Comparison of ENCODE assay signal across 26 mouse cellular contexts in the genomic region with DNA sequence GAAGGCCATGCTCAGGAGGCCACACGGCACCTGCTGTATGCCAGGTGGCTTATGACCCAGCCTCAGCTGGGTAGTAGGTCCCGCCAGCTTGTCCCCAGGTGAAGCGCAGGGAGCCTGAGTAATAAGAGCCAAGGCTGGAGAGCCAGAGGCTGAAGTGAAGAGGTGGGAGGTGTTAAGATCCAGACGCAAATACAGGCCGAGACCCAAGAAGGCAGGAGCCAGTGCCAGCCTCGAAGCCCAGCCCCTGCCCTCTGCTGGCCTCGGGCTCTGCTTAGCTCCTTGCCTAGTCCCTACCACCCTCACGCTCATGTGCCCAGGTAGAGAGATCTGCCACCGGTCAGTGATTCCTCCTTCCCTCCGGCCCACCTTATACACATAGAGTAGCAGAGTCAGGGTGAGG. TPM values are rescaled to one million over a fixed set of nuclear protein-coding genes. Genes with fewer than 3 reads are reported as not detected.
DNase-seq lines count a peak whose midpoint lies in the region; ATAC-seq and TF ChIP-seq lines count a peak whose summit lies in the region.
"Had no signal": no experiment of that assay in that cellular context is flagged by ENCODE, and none has a peak within 500 bp of the region (broad histone marks: within the 10 kb centered on the region; RNA-seq: fewer than 3 reads in every experiment).

No protein-coding gene starts in this region.

- peak; percentile 3; the same call in 1 of the 2 replicates for TF ChIP-seq POLR2A in lung, adult 2 months (IDR thresholded peaks at IDR 0.05; ENCODE audit: borderline replicate concordance, extremely low read depth, low read depth, low read length)

- no peak for TF ChIP-seq CTCF in gastrocnemius, adult 2 months (IDR thresholded peaks at IDR 0.05)
- TF ChIP-seq CTCF in heart, postnatal 0 days (IDR thresholded peaks at IDR 0.05; ENCODE audit: low read depth): no peak
- TF ChIP-seq CTCF in lung, adult 2 months (IDR thresholded peaks at IDR 0.05; ENCODE audit: insufficient read depth, low read length): 0 out of 2 replicates have a peak, but pooled peaks have one; percentile 13

- no peak for TF ChIP-seq EP300 in heart, postnatal 0 days (IDR thresholded peaks at IDR 0.05; ENCODE audit: low read depth)

- H3K27me3 ChIP-seq in heart, postnatal 0 days (ENCODE audit: control insufficient read depth, insufficient read depth, low read length): 0 out of 2 replicates have a peak, but pooled peaks cover 6% of the 10 kb centered on the region
- H3K27me3 ChIP-seq in hindbrain, embryonic 16.5 days (replicated peaks; ENCODE audit: control insufficient read depth, insufficient read depth, low read length): peaks cover 17% of the 10 kb centered on the region

- no peaks in the 10 kb centered on the region for H3K36me3 ChIP-seq in heart, postnatal 0 days (replicated peaks; ENCODE audit: control insufficient read depth, insufficient read depth, low read length)
- no peaks in the 10 kb centered on the region for H3K36me3 ChIP-seq in hindbrain, embryonic 16.5 days (ENCODE audit: control insufficient read depth, insufficient read depth, low read length)
- H3K36me3 ChIP-seq: embryonic facial prominence, embryonic 15.5 days; limb, embryonic 15.5 days had no signal

- WGBS in heart, postnatal 0 days: 70% methylated on average over 10 of the region's 10 CpGs
- 57% methylated on average over 10 of the region's 10 CpGs for WGBS in lung, adult 2 months
- WGBS in hindbrain, embryonic 16.5 days: 73% methylated on average over 10 of the region's 10 CpGs

- no peak overlapping the region for H3K4me3 ChIP-seq in gastrocnemius, adult 2 months
- H3K4me3 ChIP-seq in heart, postnatal 0 days (ENCODE audit: low read depth, low read length): no peak overlapping the region
- H3K4me3 ChIP-seq in lung, adult 2 months (replicated peaks; ENCODE audit: extremely low read depth, low read depth, low read length): no peak overlapping the region
- H3K4me3 ChIP-seq in hindbrain, embryonic 16.5 days (ENCODE audit: low read length): no peak overlapping the region
- H3K4me3 ChIP-seq: embryonic facial prominence, embryonic 15.5 days; limb, embryonic 15.5 days had no signal

- no peak overlapping the region for H3K9ac ChIP-seq in heart, postnatal 0 days (replicated peaks; ENCODE audit: low read depth, low read length)
- no peak overlapping the region for H3K9ac ChIP-seq in hindbrain, embryonic 16.5 days (ENCODE audit: low read depth, low read length)
- H3K9ac ChIP-seq: embryonic facial prominence, embryonic 15.5 days; hindbrain, embryonic 14.5 days; liver, embryonic 14.5 days had no signal

- intact Hi-C loops in gastrocnemius, adult 2 months (cut with DNase I): no loop called here
- intact Hi-C loops in gastrocnemius, postnatal 14 days (cut with DNase I; ENCODE audit: low total_unique reads): loop anchor here (5.0 kb wide), 1 partner anchor 41 kb away; a partner anchor contains a TSS

- peaks cover 28% of the 10 kb centered on the region for H3K4me1 ChIP-seq in heart, postnatal 0 days (ENCODE audit: control insufficient read depth, insufficient read depth)
- H3K4me1 ChIP-seq in lung, adult 2 months (ENCODE audit: control insufficient read depth, insufficient read depth, low read length): peaks cover 5% of the 10 kb centered on the region; the same call in 1 of the 2 replicates
- H3K4me1 ChIP-seq in hindbrain, embryonic 16.5 days (ENCODE audit: control insufficient read depth, insufficient read depth, low read depth, low read length): no peaks in the 10 kb centered on the region

- H3K27ac ChIP-seq in gastrocnemius, adult 2 months: peak overlapping the region; percentile 63
- no peak overlapping the region for H3K27ac ChIP-seq in heart, postnatal 0 days (ENCODE audit: low read depth)
- no peak overlapping the region for H3K27ac ChIP-seq in hindbrain, embryonic 16.5 days (ENCODE audit: low read depth, low read length)
- H3K27ac ChIP-seq: embryonic facial prominence, embryonic 15.5 days; hindbrain, embryonic 14.5 days; kidney, postnatal 0 days; limb, embryonic 15.5 days; liver, embryonic 14.5 days; macrophage had no signal

- no peaks in the 10 kb centered on the region for H3K9me3 ChIP-seq in heart, postnatal 0 days (replicated peaks; ENCODE audit: control insufficient read depth, low read length)
- H3K9me3 ChIP-seq in hindbrain, embryonic 16.5 days (ENCODE audit: control insufficient read depth, low read length): no peaks in the 10 kb centered on the region
- H3K9me3 ChIP-seq: embryonic facial prominence, embryonic 15.5 days; limb, embryonic 15.5 days had no signal

- DNase-seq in gastrocnemius, adult 2 months: no peak
- DNase-seq in gastrocnemius, postnatal 14 days: no peak
- DNase-seq in heart, postnatal 0 days (ENCODE audit: low spot score): peak; percentile 3
- DNase-seq in heart, postnatal 4 days: no peak
- no peak for DNase-seq in lung, adult 2 months
- DNase-seq in lung, postnatal 10 days: no peak
- peak; percentile 34 for DNase-seq in lung, postnatal 25 days (ENCODE audit: low spot score)
- DNase-seq: cerebellum, adult 18-20 months; heart, postnatal 36 days; left cerebral cortex, postnatal 4 days; right cerebral cortex, postnatal 25 days had no signal

- H3K4me2 ChIP-seq in heart, postnatal 0 days (ENCODE audit: low read depth, low read length): no peak overlapping the region
- no peak overlapping the region for H3K4me2 ChIP-seq in hindbrain, embryonic 16.5 days (ENCODE audit: low read length)
- H3K4me2 ChIP-seq: embryonic facial prominence, embryonic 15.5 days; hindbrain, embryonic 14.5 days; limb, embryonic 15.5 days had no signal

- ATAC-seq in heart, postnatal 0 days (ENCODE audit: insufficient read depth, low read depth): no peak
- ATAC-seq in hindbrain, embryonic 16.5 days: no peak
- ATAC-seq: forebrain, embryonic 14.5 days; midbrain, embryonic 16.5 days had no signal

RNA-seq across cellular contexts. Expression of a gene that starts 2.0 kb away (rescaled TPM):
- 1 to 10 TPM; 1.8 to 5.9 TPM for total RNA-seq in gastrocnemius, adult 2 months (2021)
- under 1 TPM; 0.39 to 0.53 TPM for total RNA-seq in gastrocnemius, postnatal 14 days (2021)
- total RNA-seq in heart, postnatal 0 days (2014; rRNA removed; ENCODE audit: low replicate concordance): 4.2 TPM in 1 of 2 replicates, not detected in the other
- polyA plus RNA-seq in heart, postnatal 0 days (2015; fragmentation: Nextera tagmentation; extraction: Ambion mirVana): 0.26 TPM in 1 of 2 replicates, not detected in the other
- total RNA-seq in heart, postnatal 4 days (2021): not detected
- polyA plus RNA-seq in lung, adult 2 months (2012; rRNA removed): 2.0 and 3.5 TPM in 2 replicates
- polyA plus RNA-seq in hindbrain, embryonic 16.5 days (2015; fragmentation: Nextera tagmentation; extraction: Ambion mirVana): 4.5 and 4.9 TPM in 2 replicates
- total RNA-seq: common myeloid progenitor, adult 5-6 weeks; granulocyte monocyte progenitor cell, adult 5-6 weeks had no signal
- polyA plus RNA-seq: intestine, embryonic 14.5 days; liver, embryonic 14.5 days; macrophage; spleen, adult 2 months; urinary bladder, adult 2 months had no signal

RNA-seq across cellular contexts. Expression of a gene that starts 4.7 kb away (rescaled TPM):
- 1,000 to 10,000 TPM; 3,050 to 3,067 TPM for total RNA-seq in gastrocnemius, adult 2 months (2021)
- 1,000 to 10,000 TPM in 1 of 2 experiments, 100 to 1,000 TPM in 1; 673 to 1,120 TPM for total RNA-seq in gastrocnemius, postnatal 14 days (2021)
- total RNA-seq in heart, postnatal 0 days (2014; rRNA removed; ENCODE audit: low replicate concordance): 293 and 299 TPM in 2 replicates
- polyA plus RNA-seq in heart, postnatal 0 days (2015; fragmentation: Nextera tagmentation; extraction: Ambion mirVana): 455 and 518 TPM in 2 replicates
- 100 to 1,000 TPM; 163 to 192 TPM for total RNA-seq in heart, postnatal 4 days (2021)
- polyA plus RNA-seq in lung, adult 2 months (2012; rRNA removed): 73.7 and 136 TPM in 2 replicates
- polyA plus RNA-seq in hindbrain, embryonic 16.5 days (2015; fragmentation: Nextera tagmentation; extraction: Ambion mirVana): 0.16 and 1.7 TPM in 2 replicates
- total RNA-seq: common myeloid progenitor, adult 5-6 weeks; granulocyte monocyte progenitor cell, adult 5-6 weeks had no signal
- polyA plus RNA-seq: forebrain, embryonic 14.5 days; hindbrain, embryonic 14.5 days; intestine, embryonic 14.5 days; midbrain, embryonic 16.5 days; testis, adult 2 months had no signal

RNA-seq across cellular contexts. Expression of a gene that starts 12.0 kb away (rescaled TPM):
- 1 to 10 TPM; 2.2 to 3.0 TPM for total RNA-seq in gastrocnemius, adult 2 months (2021)
- total RNA-seq in gastrocnemius, postnatal 14 days (2021): 1 to 10 TPM; 2.2 to 2.9 TPM
- 35.7 and 46.0 TPM in 2 replicates for total RNA-seq in heart, postnatal 0 days (2014; rRNA removed; ENCODE audit: low replicate concordance)
- polyA plus RNA-seq in heart, postnatal 0 days (2015; fragmentation: Nextera tagmentation; extraction: Ambion mirVana): 15.9 and 18.2 TPM in 2 replicates
- 10 to 100 TPM; 19.6 to 20.5 TPM for total RNA-seq in heart, postnatal 4 days (2021)
- 26.6 and 28.1 TPM in 2 replicates for polyA plus RNA-seq in lung, adult 2 months (2012; rRNA removed)
- polyA plus RNA-seq in hindbrain, embryonic 16.5 days (2015; fragmentation: Nextera tagmentation; extraction: Ambion mirVana): 8.2 and 9.3 TPM in 2 replicates

RNA-seq across cellular contexts. Expression of a gene that starts 24.0 kb away (rescaled TPM):
- 1 to 10 TPM; 1.6 to 1.9 TPM for total RNA-seq in gastrocnemius, adult 2 months (2021)
- total RNA-seq in gastrocnemius, postnatal 14 days (2021): 1 to 10 TPM; 3.9 to 5.3 TPM
- total RNA-seq in heart, postnatal 0 days (2014; rRNA removed; ENCODE audit: low replicate concordance): 23.2 and 31.4 TPM in 2 replicates
- polyA plus RNA-seq in heart, postnatal 0 days (2015; fragmentation: Nextera tagmentation; extraction: Ambion mirVana): 15.5 and 16.8 TPM in 2 replicates
- 10 to 100 TPM; 24.1 to 27.0 TPM for total RNA-seq in heart, postnatal 4 days (2021)
- 31.7 and 33.8 TPM in 2 replicates for polyA plus RNA-seq in lung, adult 2 months (2012; rRNA removed)
- 6.6 and 10.0 TPM in 2 replicates for polyA plus RNA-seq in hindbrain, embryonic 16.5 days (2015; fragmentation: Nextera tagmentation; extraction: Ambion mirVana)
- total RNA-seq: common myeloid progenitor, adult 5-6 weeks; granulocyte monocyte progenitor cell, adult 5-6 weeks had no signal
- polyA plus RNA-seq: macrophage had no signal

RNA-seq across cellular contexts. Expression of a gene that starts 30.1 kb away (rescaled TPM):
- total RNA-seq in gastrocnemius, adult 2 months (2021): 10 to 100 TPM; 11.8 to 12.1 TPM
- 1 to 10 TPM; 7.3 to 9.4 TPM for total RNA-seq in gastrocnemius, postnatal 14 days (2021)
- total RNA-seq in heart, postnatal 0 days (2014; rRNA removed; ENCODE audit: low replicate concordance): 44.8 and 53.6 TPM in 2 replicates
- polyA plus RNA-seq in heart, postnatal 0 days (2015; fragmentation: Nextera tagmentation; extraction: Ambion mirVana): 34.7 and 35.3 TPM in 2 replicates
- 10 to 100 TPM; 21.3 to 21.8 TPM for total RNA-seq in heart, postnatal 4 days (2021)
- 131 and 143 TPM in 2 replicates for polyA plus RNA-seq in lung, adult 2 months (2012; rRNA removed)
- polyA plus RNA-seq in hindbrain, embryonic 16.5 days (2015; fragmentation: Nextera tagmentation; extraction: Ambion mirVana): 39.0 and 39.9 TPM in 2 replicates

Comparison
In these comparisons a context has a peak if more than half of its experiments do, and no peak if none do; other contexts are left out.
1. DNase-seq: peak in heart, postnatal 0 days (single experiment) and lung, postnatal 25 days (single experiment); none in gastrocnemius, adult 2 months (single experiment), gastrocnemius, postnatal 14 days (single experiment), heart, postnatal 4 days (single experiment), lung, adult 2 months (single experiment) and lung, postnatal 10 days (single experiment).